Mouse (Mus musculus) CH12F3 (cell line): ENCODE data around the gene Svep1.

ENCODE experiments used
- in situ Hi-C: fragments of 300-500 bp; cut with MboI; formaldehyde crosslinking; loops from 2 replicates; pipeline ENCODE4 v1.14.3; 2020; ENCODE audit warnings: low sequenced_read_pairs

Svep1 gene

GRCm38 (mm10) chr4:58206115-58206945 lies at the start of gene Svep1:
Svep1 (minus strand) TSS chr4:58206859.
- in situ Hi-C loops, result no loop called here

GRCm38 (mm10) chr4:58253410-58253809 lies 46.8 kb upstream of the Svep1 start:
- in situ Hi-C loops, result no loop called here

GRCm38 (mm10) chr4:58252381-58252780 lies 45.7 kb upstream of the Svep1 start:
- in situ Hi-C loops, result no loop called here

- in situ Hi-C loops, result no loop called here
These were observed 38.9 kb upstream of the Svep1 start for GRCm38 (mm10) chr4:58245544-58245943.

- in situ Hi-C loops, result no loop called here
These were observed 33.8 kb upstream of the Svep1 start for GRCm38 (mm10) chr4:58240416-58240815.

DNA sequence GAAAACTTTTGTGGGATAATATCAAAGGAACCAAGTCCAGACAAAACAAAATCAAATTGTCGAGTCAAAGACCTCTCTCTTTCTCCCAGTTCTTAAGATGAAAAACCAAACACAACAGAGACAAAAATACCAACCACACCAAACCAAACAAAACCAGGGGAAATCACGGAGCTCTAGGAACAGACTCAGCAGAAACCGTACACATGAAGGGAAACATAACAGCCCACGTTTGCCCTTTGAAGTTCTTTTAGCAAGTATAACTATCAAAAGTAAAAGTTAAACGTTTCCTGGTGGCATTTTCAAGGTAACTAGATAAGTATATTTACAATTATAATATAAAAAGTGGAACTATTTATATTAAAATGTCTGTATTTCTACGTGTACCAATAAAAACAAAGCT lies 29.2 kb upstream of the Svep1 start:
- in situ Hi-C loops, result no loop called here

- in situ Hi-C loops, result no loop called here
These were observed 16.8 kb upstream of the Svep1 start for GRCm38 (mm10) chr4:58223499-58223898.

- in situ Hi-C loops, result no loop called here
These were observed 4.7 kb upstream of the Svep1 start for GRCm38 (mm10) chr4:58211374-58211773.

DNA sequence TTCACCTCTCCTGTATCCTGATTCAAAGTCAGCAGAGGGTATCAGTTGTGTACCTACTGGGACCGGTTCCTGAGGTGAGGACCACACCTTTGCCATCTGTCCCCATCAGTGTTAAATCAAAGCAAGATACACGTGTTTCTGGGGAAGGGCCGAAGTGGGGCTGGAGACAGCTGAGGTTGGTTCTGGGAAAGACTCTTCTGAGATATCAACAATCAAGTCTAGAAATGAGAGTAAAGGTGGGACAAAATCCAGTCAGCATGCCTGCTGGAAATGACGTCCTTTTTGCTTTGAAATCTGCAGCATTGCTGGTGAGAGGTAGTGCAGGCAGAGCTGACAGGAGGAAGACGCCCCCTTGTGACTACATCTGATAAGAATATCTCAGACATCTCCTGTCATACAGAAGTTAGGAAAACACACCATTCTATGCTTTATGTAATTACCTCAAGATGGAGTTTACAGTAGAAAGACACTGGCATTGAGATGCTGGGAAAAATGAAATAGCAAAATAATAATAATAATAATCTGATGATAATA lies 4.0 kb upstream of the Svep1 start:
- in situ Hi-C loops, result no loop called here

GRCm38 (mm10) chr4:58205750-58206114 lies 927 bp downstream of the Svep1 start:
- in situ Hi-C loops, result no loop called here

- in situ Hi-C loops, result no loop called here
These were observed 5.0 kb downstream of the Svep1 start for GRCm38 (mm10) chr4:58201703-58202102.

GRCm38 (mm10) chr4:58200826-58201225 lies 5.8 kb downstream of the Svep1 start:
- in situ Hi-C loops, result no loop called here

DNA sequence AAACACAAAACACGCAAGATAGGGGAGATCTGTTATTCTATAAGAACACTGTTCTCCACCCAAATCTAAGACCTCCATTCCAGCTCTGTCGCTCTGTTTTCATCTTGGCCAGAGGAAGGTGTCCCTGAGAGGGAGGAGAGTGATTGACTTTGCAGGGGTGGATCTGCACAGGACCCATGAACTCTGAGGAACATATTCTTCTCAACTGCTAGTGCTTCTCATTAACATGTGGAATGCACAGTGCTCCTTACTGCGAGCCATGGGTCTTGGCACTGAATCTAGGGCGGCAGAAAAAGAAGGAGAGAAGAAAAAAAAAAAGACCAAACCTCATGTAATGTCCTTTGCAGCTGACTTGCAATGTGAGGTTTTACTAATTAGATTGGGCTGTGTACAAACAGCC lies 9.4 kb downstream of the Svep1 start:
- in situ Hi-C loops, result no loop called here

DNA sequence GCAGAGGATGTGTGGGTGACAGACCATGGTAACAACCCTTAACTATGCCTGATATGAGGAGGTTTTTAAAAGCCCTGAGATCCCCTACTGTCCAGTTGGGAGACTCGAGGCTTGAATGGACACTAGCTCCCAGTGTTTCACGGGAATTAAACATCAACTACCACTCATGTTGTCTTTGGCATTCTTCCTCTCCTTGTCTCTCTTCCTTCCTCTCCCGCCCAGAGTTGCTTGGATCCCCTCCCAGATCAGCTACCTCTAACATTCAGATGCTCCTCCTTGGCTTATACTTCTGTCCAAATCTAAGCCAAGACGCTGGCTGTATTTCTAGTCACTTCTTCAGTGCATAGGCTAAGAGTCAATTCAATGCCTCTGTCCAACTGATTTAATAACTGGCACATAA lies 9.9 kb downstream of the Svep1 start:
- in situ Hi-C loops, result no loop called here

GRCm38 (mm10) chr4:58195936-58196335 lies 10.7 kb downstream of the Svep1 start:
- in situ Hi-C loops, result no loop called here

- in situ Hi-C loops, result no loop called here
These were observed 17.4 kb downstream of the Svep1 start for GRCm38 (mm10) chr4:58189281-58189680.

GRCm38 (mm10) chr4:58185401-58185800 lies 21.3 kb downstream of the Svep1 start:
- in situ Hi-C loops, result no loop called here

GRCm38 (mm10) chr4:58184681-58185341 lies 21.8 kb downstream of the Svep1 start:
- in situ Hi-C loops, result no loop called here

- in situ Hi-C loops, result no loop called here
These were observed 22.8 kb downstream of the Svep1 start for GRCm38 (mm10) chr4:58183897-58184296.

DNA sequence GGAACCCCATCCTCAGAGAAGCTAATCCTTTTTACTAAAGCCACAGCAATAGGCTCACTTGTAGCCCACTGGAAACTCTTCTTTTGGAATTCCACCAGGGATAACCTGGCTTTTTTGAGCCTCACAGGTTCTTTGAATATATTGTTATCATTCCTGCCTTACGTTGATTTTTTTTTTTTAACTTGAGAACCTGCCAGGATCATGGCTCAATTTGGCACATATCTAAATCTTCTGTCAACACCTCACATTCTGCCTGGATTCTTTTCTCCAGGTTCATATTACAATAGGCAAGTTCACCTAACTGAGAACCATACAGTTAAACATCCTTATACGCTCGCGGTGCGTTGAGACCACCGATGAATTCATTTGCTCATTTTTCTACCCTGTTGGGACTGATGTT lies 28.2 kb downstream of the Svep1 start:
- in situ Hi-C loops, result no loop called here

DNA sequence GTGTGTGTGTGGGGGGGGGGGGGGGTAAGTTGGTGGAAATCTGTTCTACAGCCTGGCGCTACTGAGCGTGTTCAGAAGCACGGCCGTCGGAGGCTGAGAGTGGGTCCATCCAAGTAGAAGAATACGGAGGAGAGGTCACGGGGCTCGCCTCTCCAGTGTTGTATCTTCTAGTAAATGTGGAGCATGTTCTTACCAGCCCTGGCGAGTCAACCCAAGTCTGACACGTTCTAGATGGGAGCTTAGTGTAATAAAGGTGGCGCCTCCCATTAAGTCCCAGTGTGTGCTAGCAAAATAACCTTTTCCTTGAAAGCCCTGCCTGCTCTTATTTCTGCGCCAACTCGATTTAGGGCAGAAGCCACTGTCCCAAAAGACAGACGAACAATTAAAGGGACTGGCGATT lies 29.4 kb downstream of the Svep1 start:
- in situ Hi-C loops, result no loop called here

GRCm38 (mm10) chr4:58174435-58174987 lies 32.1 kb downstream of the Svep1 start:
- in situ Hi-C loops, result no loop called here
